In genomic region chr12:49401796-49402130, GRCm38 (mm10) we compare ENCODE assay signal across 10 mouse cellular contexts. TPM values are rescaled to one million over a fixed set of nuclear protein-coding genes. Genes with fewer than 3 reads are reported as not detected.
A peak's percentile ranks its signal among the peaks of the same experiment; 100 is the strongest.
DNase-seq lines count a peak whose midpoint lies in the region; ATAC-seq lines count a peak whose summit lies in the region.
"Had no signal": no experiment of that assay in that cellular context is flagged by ENCODE, and none has a peak within 500 bp of the region (broad histone marks: within the 10 kb centered on the region; RNA-seq: fewer than 3 reads in every experiment).

No protein-coding gene starts in this region.

- intact Hi-C loops in left cerebral cortex, postnatal 4 days (cut with DNase I): loop anchor here (5.0 to 10.0 kb wide), 3 partner anchors 73 to 1541 kb away; no protein-coding TSS in a partner anchor

- WGBS in kidney, embryonic 14.5 days: 0% methylated on average over 5 of the region's 5 CpGs
- 0% methylated on average over 5 of the region's 5 CpGs for WGBS in embryonic facial prominence, embryonic 11.5 days
- 0% methylated on average over 5 of the region's 5 CpGs for WGBS in hindbrain, embryonic 12.5 days
- WGBS in midbrain, embryonic 14.5 days: under 1% methylated on average over 5 of the region's 5 CpGs

- no peaks in the 10 kb centered on the region for H3K4me1 ChIP-seq in kidney, embryonic 14.5 days (ENCODE audit: control insufficient read depth, insufficient read depth, low read length)
- peaks cover 2% of the 10 kb centered on the region; the same call in 1 of the 2 replicates for H3K4me1 ChIP-seq in embryonic facial prominence, embryonic 11.5 days (ENCODE audit: control insufficient read depth, insufficient read depth, low read length)
- H3K4me1 ChIP-seq in hindbrain, embryonic 12.5 days: peaks cover 9% of the 10 kb centered on the region
- H3K4me1 ChIP-seq in midbrain, embryonic 14.5 days (ENCODE audit: control insufficient read depth, insufficient read depth, low read length): peaks cover 7% of the 10 kb centered on the region; the same call in 1 of the 2 replicates

- ATAC-seq in kidney, embryonic 14.5 days (ENCODE audit: low FRiP score, low TSS enrichment): no peak
- peak; percentile 31; the same call in 1 of the 2 replicates for ATAC-seq in embryonic facial prominence, embryonic 11.5 days (replicated peaks; ENCODE audit: insufficient number of reproducible peaks, low FRiP score, low TSS enrichment, low read depth)
- no peak for ATAC-seq in hindbrain, embryonic 12.5 days (ENCODE audit: low FRiP score)
- no peak for ATAC-seq in midbrain, embryonic 14.5 days (ENCODE audit: low FRiP score, low TSS enrichment)

- no peak overlapping the region for H3K9ac ChIP-seq in kidney, embryonic 14.5 days (ENCODE audit: low read depth, low read length)
- peak overlapping the region; percentile 60 for H3K9ac ChIP-seq in embryonic facial prominence, embryonic 11.5 days (replicated peaks; ENCODE audit: low read length)
- H3K9ac ChIP-seq in hindbrain, embryonic 12.5 days: peak overlapping the region; percentile 67; the same call in 1 of the 2 replicates
- no peak overlapping the region; the same call in 1 of the 2 replicates for H3K9ac ChIP-seq in midbrain, embryonic 14.5 days (replicated peaks; ENCODE audit: low read length)

- H3K9me3 ChIP-seq in kidney, embryonic 14.5 days (ENCODE audit: control insufficient read depth, low read length): no peaks in the 10 kb centered on the region
- no peaks in the 10 kb centered on the region for H3K9me3 ChIP-seq in embryonic facial prominence, embryonic 11.5 days (replicated peaks; ENCODE audit: control insufficient read depth, low read length)
- H3K9me3 ChIP-seq in hindbrain, embryonic 12.5 days (replicated peaks): no peaks in the 10 kb centered on the region
- no peaks in the 10 kb centered on the region for H3K9me3 ChIP-seq in midbrain, embryonic 14.5 days (ENCODE audit: control insufficient read depth, low read length)

- H3K36me3 ChIP-seq in kidney, embryonic 14.5 days (ENCODE audit: control insufficient read depth, insufficient read depth, low read length): no peaks in the 10 kb centered on the region
- H3K36me3 ChIP-seq in embryonic facial prominence, embryonic 11.5 days (replicated peaks; ENCODE audit: control insufficient read depth, insufficient read depth, low read depth, low read length): no peaks in the 10 kb centered on the region
- no peaks in the 10 kb centered on the region for H3K36me3 ChIP-seq in hindbrain, embryonic 12.5 days
- H3K36me3 ChIP-seq in midbrain, embryonic 14.5 days (ENCODE audit: control insufficient read depth, insufficient read depth, low read length): no peaks in the 10 kb centered on the region
- H3K36me3 ChIP-seq: G1E had no signal

- H3K27me3 ChIP-seq in kidney, embryonic 14.5 days (ENCODE audit: control insufficient read depth, insufficient read depth, low read length): peaks cover 76% of the 10 kb centered on the region
- H3K27me3 ChIP-seq in embryonic facial prominence, embryonic 11.5 days (ENCODE audit: control insufficient read depth, insufficient read depth, low read length): peaks cover 31% of the 10 kb centered on the region
- H3K27me3 ChIP-seq in hindbrain, embryonic 12.5 days: peaks cover 57% of the 10 kb centered on the region
- H3K27me3 ChIP-seq in midbrain, embryonic 14.5 days (ENCODE audit: control insufficient read depth, insufficient read depth, low read length): peaks cover 70% of the 10 kb centered on the region

- no peak overlapping the region for H3K27ac ChIP-seq in kidney, embryonic 14.5 days (ENCODE audit: low read depth, low read length)
- 0 out of 2 replicates have a peak overlapping the region, but pooled peaks have one; percentile 52 for H3K27ac ChIP-seq in embryonic facial prominence, embryonic 11.5 days (replicated peaks; ENCODE audit: low read depth, low read length)
- no peak overlapping the region for H3K27ac ChIP-seq in hindbrain, embryonic 12.5 days
- H3K27ac ChIP-seq in midbrain, embryonic 14.5 days (replicated peaks; ENCODE audit: low read depth, low read length): no peak overlapping the region

- peak overlapping the region; percentile 42 for H3K4me2 ChIP-seq in kidney, embryonic 14.5 days (replicated peaks; ENCODE audit: low read depth, low read length)
- peak overlapping the region; percentile 88 for H3K4me2 ChIP-seq in embryonic facial prominence, embryonic 11.5 days (ENCODE audit: low read depth, low read length)
- H3K4me2 ChIP-seq in hindbrain, embryonic 12.5 days (replicated peaks): peak overlapping the region; percentile 89
- H3K4me2 ChIP-seq in midbrain, embryonic 14.5 days (ENCODE audit: low read length): peak overlapping the region; percentile 70

- DNase-seq in kidney, postnatal 4 days: no peak
- no peak for DNase-seq in embryonic facial prominence, embryonic 11.5 days (ENCODE audit: low spot score)
- peak; percentile 29 for DNase-seq in midbrain, embryonic 14.5 days
- no peak for DNase-seq in urinary bladder, postnatal 14 days (ENCODE audit: low spot score)
- DNase-seq in cerebellum, adult 18-20 months: no peak
- no peak for DNase-seq in left cerebral cortex, postnatal 4 days

- peak overlapping the region; percentile 40 for H3K4me3 ChIP-seq in kidney, embryonic 14.5 days (ENCODE audit: low read length)
- H3K4me3 ChIP-seq in embryonic facial prominence, embryonic 11.5 days (ENCODE audit: low read depth, low read length): peak overlapping the region; percentile 43
- H3K4me3 ChIP-seq in hindbrain, embryonic 12.5 days: peak overlapping the region; percentile 41
- H3K4me3 ChIP-seq in midbrain, embryonic 14.5 days (replicated peaks; ENCODE audit: low read depth, low read length): peak overlapping the region; percentile 36

RNA-seq across cellular contexts. Expression of gene Gm43517, which starts 16.8 kb away (rescaled TPM):
- polyA plus RNA-seq in kidney, embryonic 14.5 days (2014; fragmentation: Nextera tagmentation; extraction: Ambion mirVana): not detected in 2 replicates
- 0.10 TPM in 1 of 2 replicates, not detected in the other for polyA plus RNA-seq in embryonic facial prominence, embryonic 11.5 days (2014; fragmentation: Nextera tagmentation; extraction: Ambion mirVana)
- 0.07 and 0.08 TPM in 2 replicates for polyA plus RNA-seq in hindbrain, embryonic 12.5 days (2016; fragmentation: Nextera tagmentation; extraction: Ambion mirVana)
- not detected in 2 replicates for polyA plus RNA-seq in midbrain, embryonic 14.5 days (2014; fragmentation: Nextera tagmentation; extraction: Ambion mirVana)
- 10 to 100 TPM; 21.5 to 23.5 TPM for total RNA-seq in left cerebral cortex, postnatal 4 days (2021)
- total RNA-seq: heart, adult 8-10 months had no signal
- polyA plus RNA-seq: G1E had no signal

RNA-seq across cellular contexts. Expression of gene Foxg1, which starts 19.3 kb away (rescaled TPM):
- polyA plus RNA-seq in kidney, embryonic 14.5 days (2014; fragmentation: Nextera tagmentation; extraction: Ambion mirVana): not detected in 2 replicates
- 3.7 and 5.0 TPM in 2 replicates for polyA plus RNA-seq in embryonic facial prominence, embryonic 11.5 days (2014; fragmentation: Nextera tagmentation; extraction: Ambion mirVana)
- polyA plus RNA-seq in hindbrain, embryonic 12.5 days (2016; fragmentation: Nextera tagmentation; extraction: Ambion mirVana): 0.68 and 1.9 TPM in 2 replicates
- 0.16 and 0.28 TPM in 2 replicates for polyA plus RNA-seq in midbrain, embryonic 14.5 days (2014; fragmentation: Nextera tagmentation; extraction: Ambion mirVana)
- 100 to 1,000 TPM; 247 to 249 TPM for total RNA-seq in left cerebral cortex, postnatal 4 days (2021)
- total RNA-seq: heart, adult 8-10 months had no signal
- polyA plus RNA-seq: G1E had no signal

Comparison
In these comparisons a context has a peak if more than half of its experiments do, and no peak if none do; other contexts are left out.
1. H3K9ac ChIP-seq: peak in embryonic facial prominence, embryonic 11.5 days (single experiment) and hindbrain, embryonic 12.5 days (single experiment); none in kidney, embryonic 14.5 days (single experiment) and midbrain, embryonic 14.5 days (single experiment).
2. Peak in every context shown above with its lines, with median percentiles within 50 percentile points of each other: H3K4me2 ChIP-seq and H3K4me3 ChIP-seq.